Mouse (Mus musculus) liver, adult 2 months (tissue): ENCODE results near the gene Uqcrfs1. TPM values are rescaled to one million over a fixed set of nuclear protein-coding genes. Genes with fewer than 3 reads are reported as not detected.
A peak's percentile ranks its signal among the peaks of the same experiment; 100 is the strongest.

Experiments used
- DNase-seq: peaks from one replicate; pipeline ENCODE4 v3.0.0-alpha.2; 2011; ENCODE audit warnings: low read depth, low spot score; ENCODE audit errors: extremely low read depth
- H3K27ac ChIP-seq: fragments of 200-500 bp; replicated peaks from 2 replicates; pipeline ENCODE4 v1.5.1; 2012; ENCODE audit warnings: low read depth, mild to moderate bottlenecking, control low read depth, inconsistent platforms, low read length; ENCODE audit not compliant: insufficient read depth
- H3K27me3 ChIP-seq: fragments of 200-500 bp; 2 replicates; pipeline ENCODE4 v1.6.1; 2012; ENCODE audit warnings: mild to moderate bottlenecking, moderate library complexity, low read length, inconsistent platforms; ENCODE audit not compliant: control insufficient read depth, insufficient read depth
- H3K36me3 ChIP-seq: fragments of 200-500 bp; 2 replicates; pipeline ENCODE4 v1.6.1; 2012; ENCODE audit warnings: low read length, inconsistent platforms; ENCODE audit not compliant: control insufficient read depth, insufficient read depth
- H3K4me1 ChIP-seq: fragments of 200-500 bp; 2 replicates; pipeline ENCODE4 v1.6.1; 2011; ENCODE audit warnings: low read length; ENCODE audit not compliant: control insufficient read depth, insufficient read depth
- H3K4me3 ChIP-seq: fragments of 200-500 bp; 2 replicates; pipeline ENCODE4 v1.5.1; 2011; ENCODE audit warnings: low read depth, mild to moderate bottlenecking, control low read depth, low read length, moderate library complexity; ENCODE audit not compliant: insufficient read depth
- H3K79me2 ChIP-seq: fragments of 200-500 bp; 2 replicates; pipeline ENCODE4 v1.6.1; 2012; ENCODE audit warnings: inconsistent platforms, mild to moderate bottlenecking, low read length, moderate library complexity; ENCODE audit not compliant: control insufficient read depth, insufficient read depth
- H3K9ac ChIP-seq: fragments of 200-500 bp; 2 replicates; pipeline ENCODE4 v1.6.1; 2012; ENCODE audit warnings: low read depth, mild to moderate bottlenecking, control low read depth, inconsistent platforms, low read length
- CTCF ChIP-seq: fragments of 200-500 bp; IDR thresholded peaks from 2 replicates; pipeline ENCODE4 v1.5.1; 2011; ENCODE audit warnings: low read depth, low read length, control low read depth
- POLR2A ChIP-seq: fragments of 200-500 bp; IDR thresholded peaks from 2 replicates; pipeline ENCODE4 v1.6.1; 2011; ENCODE audit warnings: low read length, control low read depth; ENCODE audit not compliant: insufficient read depth; ENCODE audit errors: extremely low read depth
- WGBS: fragments of 180-500 bp; shearing (Covaris S2); methylation state at CpG from one replicate; pipeline ENCODE4 v1.1.7; 2018; 5-methylcytosine and 5-hydroxymethylcytosine counted together
- polyA plus RNA-seq: library from polyadenylated mRNA; depleted of rRNA; stranded (reverse); fragments of >200 nt; gene quantifications from 2 replicates; pipeline ENCODE4 v1.2.3, GENCODE M21; 2012
- total RNA-seq: library from RNA; depleted of rRNA; stranded (reverse); fragments of >200 nt; gene quantifications from 2 replicates; pipeline ENCODE4 v1.2.3, GENCODE M21; 2014

Gene Uqcrfs1
- total and polyA plus RNA-seq, 2 experiments, result 252 to 314 TPM

DNA sequence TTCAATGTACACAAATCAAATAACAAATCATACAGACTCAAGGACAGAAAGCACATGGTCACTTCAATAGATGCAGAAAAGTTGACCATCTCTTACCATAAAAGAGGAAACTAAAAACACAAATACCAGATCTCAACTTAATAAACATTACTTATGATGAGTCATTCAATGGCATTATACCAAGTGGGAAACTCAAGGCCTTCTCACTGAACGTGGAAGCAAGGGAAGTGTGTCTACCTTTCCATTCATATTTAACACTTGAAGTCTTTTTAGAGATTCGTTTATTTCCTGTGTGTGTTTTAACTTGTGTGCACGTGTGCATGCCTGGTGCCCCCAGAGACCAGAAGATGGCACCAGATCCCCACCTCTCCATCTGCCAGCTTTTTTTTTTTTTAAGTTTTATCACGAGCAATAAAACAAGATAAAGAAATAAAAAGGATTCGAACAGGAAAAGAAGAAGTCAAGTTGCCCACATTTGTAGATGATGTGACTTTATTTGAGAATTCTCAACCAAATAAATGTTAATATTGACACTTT lies 8.0 kb upstream of the Uqcrfs1 start:
- Histone ChIP-seq H3K4me1 (no peaks in the 10 kb centered on the region), H3K36me3 (no peaks in the 10 kb centered on the region), H3K9ac (no peak overlapping the region), H3K4me3 (no peak overlapping the region), H3K27ac (no peak overlapping the region), H3K27me3 (no peaks in the 10 kb centered on the region), H3K79me2 (no peaks in the 10 kb centered on the region)
- WGBS, result 28% methylated on average over 5 of the region's 5 CpGs
- no peak for DNase-seq
- TF ChIP-seq CTCF (0 out of 2 replicates have a peak, but pooled peaks have one; percentile 21), POLR2A (no peak)

DNA sequence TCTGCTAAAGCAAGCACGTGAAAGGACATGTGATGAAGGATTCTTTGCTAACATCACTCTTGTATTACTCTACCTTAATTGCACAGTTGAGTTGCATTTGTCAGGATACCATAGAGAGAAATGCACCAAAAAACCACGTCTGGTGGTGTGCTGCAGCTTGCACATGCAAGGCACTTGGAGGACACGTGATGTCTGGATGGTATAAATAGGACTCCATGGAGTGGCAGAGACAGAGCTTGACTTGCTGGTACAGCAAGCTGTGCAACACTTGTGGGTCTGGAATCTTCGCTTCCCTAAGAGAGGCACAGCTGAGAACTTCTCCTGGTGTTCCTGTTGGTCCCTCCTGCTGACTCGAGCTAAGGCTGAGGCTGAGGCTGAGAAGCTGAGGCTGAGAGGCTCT lies 4.2 kb upstream of the Uqcrfs1 start:
- Histone ChIP-seq H3K27me3 (no peaks in the 10 kb centered on the region), H3K36me3 (no peaks in the 10 kb centered on the region), H3K4me3 (no peak overlapping the region), H3K27ac (no peak overlapping the region), H3K79me2 (peaks cover 7% of the 10 kb centered on the region; the same call in 1 of the 2 replicates), H3K4me1 (no peaks in the 10 kb centered on the region; the same call in 1 of the 2 replicates), H3K9ac (no peak overlapping the region)
- WGBS, result 78% methylated on average over 5 of the region's 5 CpGs
- no peak for TF ChIP-seq CTCF
- no peak for TF ChIP-seq POLR2A
- DNase-seq, result no peak

DNA sequence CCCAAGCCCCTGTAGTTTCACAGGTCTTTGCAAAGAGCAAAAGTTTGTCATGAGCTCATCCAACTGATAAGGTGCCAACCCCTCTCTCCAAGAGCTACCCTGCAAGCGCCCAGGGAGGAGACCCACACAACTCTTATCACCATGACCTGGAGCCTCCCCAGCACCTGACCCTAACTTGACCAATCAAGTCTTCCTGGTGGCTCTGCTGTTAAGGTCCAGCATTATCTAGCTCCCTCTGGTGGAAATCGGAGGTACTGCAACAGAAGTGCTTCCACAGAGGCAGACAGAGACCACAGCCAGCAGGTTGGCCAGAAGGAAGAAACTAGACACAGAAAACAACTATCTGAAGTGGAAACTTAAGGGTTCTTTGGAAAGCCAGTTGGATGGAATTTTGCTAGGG lies 3.7 kb upstream of the Uqcrfs1 start:
- Histone ChIP-seq H3K27me3 (no peaks in the 10 kb centered on the region), H3K27ac (no peak overlapping the region), H3K36me3 (no peaks in the 10 kb centered on the region), H3K79me2 (peaks cover 10% of the 10 kb centered on the region; the same call in 1 of the 2 replicates), H3K9ac (no peak overlapping the region), H3K4me1 (peaks cover 2% of the 10 kb centered on the region; the same call in 1 of the 2 replicates), H3K4me3 (no peak overlapping the region)
- peak; percentile 78 for TF ChIP-seq CTCF
- no peak for TF ChIP-seq POLR2A
- peak; percentile 77 for DNase-seq
- 4% methylated on average over 2 of the region's 2 CpGs for WGBS

DNA sequence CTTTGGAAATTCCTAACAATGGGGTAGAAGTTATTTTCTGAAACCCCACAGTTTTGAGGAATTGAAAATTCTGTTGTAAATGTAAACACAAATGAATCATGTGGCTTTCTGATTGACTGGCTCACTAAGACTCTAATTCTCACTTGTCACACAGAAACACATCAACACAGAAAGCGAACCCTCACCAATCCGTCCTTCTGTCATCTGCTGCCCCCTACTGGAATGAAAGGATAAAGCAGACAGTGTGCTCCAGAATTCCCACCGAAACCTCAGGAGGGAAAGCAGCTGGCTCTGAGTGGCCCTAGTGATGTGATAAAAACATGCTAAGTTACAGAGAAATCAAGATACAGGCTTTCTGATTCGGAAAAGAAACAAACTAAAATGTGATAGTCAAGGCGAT lies 14.4 kb downstream of the Uqcrfs1 start:
- H3K27me3 ChIP-seq, result no peaks in the 10 kb centered on the region
- TF ChIP-seq CTCF, result peak; percentile 57; the same call in 1 of the 2 replicates
- TF ChIP-seq POLR2A, result no peak
- no peaks in the 10 kb centered on the region for H3K4me1 ChIP-seq
- H3K9ac ChIP-seq, result no peak overlapping the region
- no peak overlapping the region for H3K4me3 ChIP-seq
- peak; percentile 35 for DNase-seq
- H3K36me3 ChIP-seq, result peaks cover 2% of the 10 kb centered on the region; the same call in 1 of the 2 replicates
- no peak overlapping the region for H3K27ac ChIP-seq
- H3K79me2 ChIP-seq, result no peaks in the 10 kb centered on the region
- 14% methylated on average over 5 of the region's 5 CpGs for WGBS

DNA sequence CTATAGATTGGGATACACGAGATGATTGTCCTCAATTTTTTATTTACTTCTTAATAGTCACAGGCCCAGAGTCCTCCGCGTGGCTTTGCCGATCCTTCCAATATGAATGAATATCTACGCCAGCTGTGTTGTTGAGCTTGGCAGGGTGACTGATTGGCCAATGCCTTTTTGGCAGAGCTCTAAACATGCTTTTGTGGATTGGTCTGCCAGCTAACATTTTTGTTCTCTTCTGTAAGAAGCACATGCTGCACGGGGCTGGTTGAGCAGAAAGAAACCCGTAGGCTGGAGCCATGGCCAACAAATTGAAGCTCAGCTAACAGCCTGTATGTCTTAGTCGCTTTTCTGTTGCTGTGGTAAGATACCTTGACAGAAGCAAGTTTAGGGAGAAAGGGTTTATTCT lies 20.2 kb downstream of the Uqcrfs1 start:
- Histone ChIP-seq H3K27me3 (no peaks in the 10 kb centered on the region), H3K4me1 (0 out of 2 replicates have a peak, but pooled peaks cover 2% of the 10 kb centered on the region), H3K9ac (no peak overlapping the region), H3K27ac (no peak overlapping the region), H3K79me2 (no peaks in the 10 kb centered on the region), H3K4me3 (no peak overlapping the region), H3K36me3 (no peaks in the 10 kb centered on the region)
- WGBS, result 24% methylated on average over 8 of the region's 8 CpGs
- TF ChIP-seq CTCF (no peak), POLR2A (no peak)
- DNase-seq, result peak; percentile 92

DNA sequence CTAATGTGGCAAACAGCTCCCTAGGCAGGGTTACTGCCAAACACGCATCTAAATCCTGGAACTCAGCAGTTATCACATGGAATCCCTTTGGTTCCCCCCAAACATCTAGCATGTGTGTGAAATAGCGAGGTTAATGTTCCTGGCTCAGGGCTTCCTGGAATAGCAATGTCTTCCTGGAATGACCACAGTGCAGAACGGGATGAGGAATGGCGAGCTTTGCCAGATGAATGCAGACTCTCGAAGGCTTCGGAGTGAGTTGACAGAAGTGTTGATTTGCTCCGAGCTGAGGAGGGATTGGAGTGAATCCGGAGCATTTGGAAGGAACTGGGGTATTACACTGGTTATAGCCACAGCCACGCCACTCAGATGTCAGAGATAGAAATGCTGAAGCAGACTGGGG lies 21.2 kb downstream of the Uqcrfs1 start:
- WGBS, result 83% methylated on average over 9 of the region's 9 CpGs
- no peak for DNase-seq

More for the DNA sequence above, 21.2 kb downstream of the Uqcrfs1 start:
- Histone ChIP-seq H3K27me3 (no peaks in the 10 kb centered on the region), H3K79me2 (no peaks in the 10 kb centered on the region), H3K9ac (no peak overlapping the region), H3K36me3 (no peaks in the 10 kb centered on the region), H3K4me1 (0 out of 2 replicates have a peak, but pooled peaks cover 2% of the 10 kb centered on the region), H3K27ac (no peak overlapping the region), H3K4me3 (no peak overlapping the region)
- TF ChIP-seq POLR2A, result no peak
- TF ChIP-seq CTCF, result no peak
